Mouse (Mus musculus) heart, embryonic 11.5 days (tissue): ENCODE data around the gene Smyd1. TPM values are rescaled to one million over a fixed set of nuclear protein-coding genes. Genes with fewer than 3 reads are reported as not detected.

Experiments
- ATAC-seq: fragments of 200-750 bp; cut with Nextera tagmentation; replicated peaks from 2 replicates; pipeline ENCODE4 v1.8.0; 2017; ENCODE audit warnings: moderate library complexity; ENCODE audit not compliant: insufficient number of reproducible peaks, low FRiP score, low TSS enrichment
- H3K27ac ChIP-seq: fragments of 300-500 bp; sonication (generic); 2 replicates; pipeline ENCODE4 v1.5.1; 2014; ENCODE audit warnings: mild to moderate bottlenecking, low read depth, low read length
- H3K27me3 ChIP-seq: fragments of 300-500 bp; sonication (generic); 2 replicates; pipeline ENCODE4 v1.6.1; 2014; ENCODE audit warnings: mild to moderate bottlenecking, low read length, mixed read lengths; ENCODE audit not compliant: control insufficient read depth, insufficient read depth
- H3K36me3 ChIP-seq: fragments of 300-500 bp; sonication (generic); 2 replicates; pipeline ENCODE4 v1.6.1; 2014; ENCODE audit warnings: mild to moderate bottlenecking, low read length, moderate library complexity, mixed read lengths; ENCODE audit not compliant: control insufficient read depth, insufficient read depth
- H3K4me1 ChIP-seq: fragments of 300-500 bp; sonication (generic); 2 replicates; pipeline ENCODE4 v1.6.1; 2014; ENCODE audit warnings: low read length; ENCODE audit not compliant: control insufficient read depth, insufficient read depth
- H3K4me2 ChIP-seq: fragments of 300-500 bp; sonication (generic); 2 replicates; pipeline ENCODE4 v1.6.1; 2014; ENCODE audit warnings: mild to moderate bottlenecking, moderate library complexity
- H3K4me3 ChIP-seq: fragments of 300-500 bp; sonication (generic); 2 replicates; pipeline ENCODE4 v1.5.1; 2014; ENCODE audit warnings: low read depth, low read length
- H3K9ac ChIP-seq: fragments of 300-500 bp; sonication (generic); 2 replicates; pipeline ENCODE4 v1.6.1; 2014; ENCODE audit warnings: mild to moderate bottlenecking, low read depth, low read length, moderate library complexity
- H3K9me3 ChIP-seq: fragments of 300-500 bp; sonication (generic); replicated peaks from 2 replicates; pipeline ENCODE4 v1.6.1; 2016; ENCODE audit warnings: low read length; ENCODE audit not compliant: control insufficient read depth
- WGBS: fragments of 180-500 bp; shearing (Covaris S2); extraction: QIAGEN DNeasy Blood & Tissue Kit; methylation state at CpG from one replicate; pipeline ENCODE4 v1.1.7; 2014; ENCODE audit not compliant: insufficient replicate concordance; 5-methylcytosine and 5-hydroxymethylcytosine counted together
- polyA plus RNA-seq: library from polyadenylated mRNA; unstranded; fragments of >200 nt; fragmentation: Nextera tagmentation; extraction: Ambion mirVana; gene quantifications from 2 replicates; pipeline ENCODE4 v1.2.1, GENCODE M21; 2014

Smyd1 gene
- polyA plus RNA-seq, 1 experiment from 2014 or later: 164 TPM

GRCm38 (mm10) chr6:71298751-71299150 lies 23.3 kb downstream of the Smyd1 start:
- no peak overlapping the region for H3K4me2 ChIP-seq
- H3K4me3 ChIP-seq: no peak overlapping the region
- H3K27ac ChIP-seq: no peak overlapping the region
- no peaks in the 10 kb centered on the region for H3K4me1 ChIP-seq
- H3K36me3 ChIP-seq: no peaks in the 10 kb centered on the region
- H3K9me3 ChIP-seq: no peaks in the 10 kb centered on the region
- H3K27me3 ChIP-seq: no peaks in the 10 kb centered on the region
- H3K9ac ChIP-seq: no peak overlapping the region
- WGBS: 45% methylated on average over 3 of the region's 3 CpGs
- ATAC-seq: no peak

GRCm38 (mm10) chr6:71298051-71298450 lies 24.0 kb downstream of the Smyd1 start:
- H3K4me2 ChIP-seq: no peak overlapping the region
- no peaks in the 10 kb centered on the region for H3K9me3 ChIP-seq
- no peaks in the 10 kb centered on the region for H3K27me3 ChIP-seq
- H3K4me3 ChIP-seq: no peak overlapping the region
- H3K4me1 ChIP-seq: no peaks in the 10 kb centered on the region
- no peaks in the 10 kb centered on the region for H3K36me3 ChIP-seq
- H3K27ac ChIP-seq: no peak overlapping the region
- H3K9ac ChIP-seq: no peak overlapping the region
- 62% methylated on average over 2 of the region's 2 CpGs for WGBS
- ATAC-seq: no peak

- no peak for ATAC-seq
- no peak overlapping the region for H3K27ac ChIP-seq
- no peaks in the 10 kb centered on the region for H3K27me3 ChIP-seq
- no peak overlapping the region for H3K4me3 ChIP-seq
- WGBS: 66% methylated on average over 6 of the region's 6 CpGs
- H3K4me2 ChIP-seq: no peak overlapping the region
- H3K9me3 ChIP-seq: no peaks in the 10 kb centered on the region
- H3K36me3 ChIP-seq: no peaks in the 10 kb centered on the region
- H3K9ac ChIP-seq: no peak overlapping the region
- no peaks in the 10 kb centered on the region for H3K4me1 ChIP-seq
These were observed 26.7 kb downstream of the Smyd1 start for GRCm38 (mm10) chr6:71295303-71295702.

- ATAC-seq: no peak
- Histone ChIP-seq H3K4me1 (no peaks in the 10 kb centered on the region), H3K27me3 (no peaks in the 10 kb centered on the region), H3K4me2 (no peak overlapping the region), H3K36me3 (no peaks in the 10 kb centered on the region), H3K9ac (no peak overlapping the region), H3K9me3 (no peaks in the 10 kb centered on the region), H3K27ac (no peak overlapping the region), H3K4me3 (no peak overlapping the region)
- 86% methylated on average over 14 of the region's 14 CpGs for WGBS
These were observed 28.5 kb downstream of the Smyd1 start for GRCm38 (mm10) chr6:71293509-71293908.

GRCm38 (mm10) chr6:71279418-71279817 lies 42.6 kb downstream of the Smyd1 start:
- Histone ChIP-seq H3K9me3 (no peaks in the 10 kb centered on the region), H3K4me3 (no peak overlapping the region), H3K4me1 (no peaks in the 10 kb centered on the region), H3K9ac (no peak overlapping the region), H3K27ac (no peak overlapping the region), H3K27me3 (no peaks in the 10 kb centered on the region), H3K4me2 (no peak overlapping the region), H3K36me3 (peaks cover 3% of the 10 kb centered on the region; the same call in 1 of the 2 replicates)
- no peak for ATAC-seq
- 61% methylated on average over 1 of the region's 1 CpGs for WGBS

- no peaks in the 10 kb centered on the region for H3K36me3 ChIP-seq
- H3K4me1 ChIP-seq: peaks cover 9% of the 10 kb centered on the region
- H3K9ac ChIP-seq: no peak overlapping the region
- WGBS: 78% methylated on average over 1 of the region's 1 CpGs
- H3K4me3 ChIP-seq: no peak overlapping the region
- no peak for ATAC-seq
- H3K9me3 ChIP-seq: no peaks in the 10 kb centered on the region
- no peak overlapping the region for H3K4me2 ChIP-seq
- H3K27me3 ChIP-seq: no peaks in the 10 kb centered on the region
- H3K27ac ChIP-seq: no peak overlapping the region
These were observed 47.4 kb downstream of the Smyd1 start for GRCm38 (mm10) chr6:71274621-71275020.

GRCm38 (mm10) chr6:71273715-71274114 lies 48.3 kb downstream of the Smyd1 start:
- Histone ChIP-seq H3K4me2 (no peak overlapping the region), H3K4me3 (no peak overlapping the region)
- WGBS: 86% methylated on average over 1 of the region's 1 CpGs

GRCm38 (mm10) chr6:71272316-71272741 lies 49.7 kb downstream of the Smyd1 start:
- 2% methylated on average over 11 of the region's 11 CpGs for WGBS
- no peaks in the 10 kb centered on the region for H3K36me3 ChIP-seq
- peak overlapping the region; percentile 99 for H3K27ac ChIP-seq
- peak overlapping the region; percentile 99 for H3K9ac ChIP-seq
- peak overlapping the region; percentile 96 for H3K4me3 ChIP-seq
- ATAC-seq: no peak
- H3K9me3 ChIP-seq: no peaks in the 10 kb centered on the region
- H3K4me2 ChIP-seq: peak overlapping the region; percentile 81
- H3K4me1 ChIP-seq: peaks cover 14% of the 10 kb centered on the region
- no peaks in the 10 kb centered on the region for H3K27me3 ChIP-seq

More at GRCm38 (mm10) chr6:71273715-71274114, 48.3 kb downstream of the Smyd1 start:
- Histone ChIP-seq H3K9ac (no peak overlapping the region), H3K4me1 (peaks cover 10% of the 10 kb centered on the region), H3K27ac (no peak overlapping the region), H3K9me3 (no peaks in the 10 kb centered on the region), H3K27me3 (no peaks in the 10 kb centered on the region), H3K36me3 (no peaks in the 10 kb centered on the region)
- no peak for ATAC-seq
